Mouse (Mus musculus) mouse trophoblast stem cell (cell line): ENCODE data around the gene Itga2.

ENCODE experiments used
- in situ Hi-C, 2 experiments: fragments of 300-500 bp; cut with MseI, MboI; formaldehyde crosslinking; loops; 2 replicates in 1 of 2; 3 replicates in 1 of 2; pipeline ENCODE4 v1.15.1; 2025

Itga2 gene

DNA sequence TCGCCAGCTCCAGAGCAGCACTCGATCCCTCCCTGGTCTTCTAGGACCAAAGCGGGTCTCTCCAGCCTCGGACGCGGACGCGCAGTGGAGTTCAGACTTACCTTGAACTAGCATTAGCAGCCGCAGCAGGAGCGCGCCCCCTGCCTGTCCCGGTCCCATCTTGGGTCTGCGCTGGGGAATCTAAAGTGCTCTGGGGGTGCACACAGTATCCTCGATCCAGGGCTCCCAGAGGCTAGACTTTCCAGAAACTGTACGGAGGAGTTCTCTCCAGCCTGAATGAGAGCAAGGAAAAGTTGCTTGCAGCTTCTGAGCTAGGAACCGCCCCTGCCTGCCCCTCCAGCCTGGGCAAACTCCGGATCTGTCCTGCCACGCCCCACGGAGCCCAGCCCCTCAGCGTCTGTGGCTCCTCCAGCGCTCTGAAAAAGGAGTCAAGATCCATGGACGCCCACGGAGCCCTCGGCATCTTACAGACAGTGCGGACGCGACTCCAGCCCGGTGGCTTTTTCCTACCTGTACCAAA is at the start of gene Itga2:
TSS of gene Itga2 (minus strand) at position 326 of the 520 bp plus-strand sequence.
- in situ Hi-C loops = no loop called here

DNA sequence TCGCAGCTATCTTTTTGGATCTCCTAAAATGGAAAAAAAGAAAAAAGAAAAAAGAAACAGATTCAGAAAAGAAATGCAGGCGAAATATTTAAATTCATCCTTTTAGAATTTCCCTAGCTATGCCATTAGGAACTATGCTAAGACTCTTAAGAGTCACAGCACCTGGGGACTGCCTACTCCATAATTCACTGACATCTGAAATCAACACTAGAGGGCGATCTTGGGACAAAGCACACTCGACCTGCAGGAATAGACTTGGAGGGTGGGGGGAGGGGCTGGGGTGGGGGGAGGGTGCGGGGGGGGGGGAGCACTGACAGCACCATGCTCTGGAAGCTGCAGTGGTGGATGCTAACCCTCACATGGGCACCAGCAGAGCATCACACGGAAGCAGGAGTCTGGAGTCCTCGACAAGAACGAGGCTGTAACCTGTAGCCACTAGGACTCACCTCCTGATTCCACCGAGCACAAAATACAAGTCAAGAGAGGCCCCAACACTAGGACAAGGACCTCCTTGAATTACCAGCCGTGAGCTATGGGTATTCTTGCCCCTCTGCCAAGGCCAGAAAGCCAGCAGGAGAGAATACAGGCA is 49.0 kb upstream of the Itga2 start:
- in situ Hi-C loops = loop anchor here (10.0 to 25.0 kb wide), 2 partner anchors 231 to 234 kb away; no protein-coding TSS in a partner anchor

- in situ Hi-C loops = loop anchor here in 1 of 2 experiments (25.0 kb wide), 1 partner anchor 238 kb away; no protein-coding TSS in a partner anchor
These were observed 42.7 kb upstream of the Itga2 start for GRCm38 (mm10) chr13:114974484-114975042.

- in situ Hi-C loops = no loop called here
These were observed 40.0 kb upstream of the Itga2 start for GRCm38 (mm10) chr13:114971905-114972304.

DNA sequence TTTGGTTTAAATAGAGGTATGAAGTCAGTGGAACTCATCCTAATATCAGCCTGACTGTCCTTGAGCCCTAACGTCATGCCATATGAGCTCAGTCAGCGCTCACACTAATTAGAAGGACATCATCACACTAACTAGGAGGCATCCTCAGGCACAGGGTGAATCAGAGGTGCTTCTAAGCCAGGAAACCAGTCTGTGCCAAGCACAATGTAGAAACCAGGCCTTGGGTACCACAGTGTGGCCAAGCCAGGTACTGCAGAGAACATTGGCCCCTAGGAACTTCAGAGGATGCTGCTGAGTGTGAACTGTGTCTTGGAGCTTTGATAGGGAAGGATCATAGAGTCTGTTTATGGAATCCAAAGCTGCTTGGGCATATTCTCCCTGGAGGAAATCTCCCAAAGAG is 32.3 kb upstream of the Itga2 start:
- in situ Hi-C loops = loop anchor here (5.0 kb wide), 2 partner anchors 132 to 137 kb away; no protein-coding TSS in a partner anchor

DNA sequence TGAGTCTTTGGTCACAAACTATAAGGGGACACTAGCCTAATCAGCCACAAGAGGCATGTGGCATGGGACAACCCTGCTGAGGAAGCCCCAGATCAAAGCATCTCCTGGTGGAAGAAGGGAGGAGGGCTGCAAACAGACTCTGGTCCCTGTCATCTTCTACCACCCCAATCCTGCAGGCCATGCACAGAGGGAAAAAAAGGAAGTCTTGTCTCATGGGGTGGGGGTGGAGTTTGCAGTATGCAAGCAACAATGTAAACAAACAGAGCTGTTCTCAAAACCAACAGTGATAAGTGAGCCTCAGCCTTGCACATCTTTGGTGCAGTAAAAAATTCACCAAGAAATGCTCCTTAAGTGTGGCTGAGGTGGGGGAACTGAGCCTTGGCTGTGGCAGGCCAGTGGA is 22.6 kb upstream of the Itga2 start:
- in situ Hi-C loops = no loop called here

GRCm38 (mm10) chr13:114933541-114933940 is 1.6 kb upstream of the Itga2 start:
- in situ Hi-C loops = no loop called here

DNA sequence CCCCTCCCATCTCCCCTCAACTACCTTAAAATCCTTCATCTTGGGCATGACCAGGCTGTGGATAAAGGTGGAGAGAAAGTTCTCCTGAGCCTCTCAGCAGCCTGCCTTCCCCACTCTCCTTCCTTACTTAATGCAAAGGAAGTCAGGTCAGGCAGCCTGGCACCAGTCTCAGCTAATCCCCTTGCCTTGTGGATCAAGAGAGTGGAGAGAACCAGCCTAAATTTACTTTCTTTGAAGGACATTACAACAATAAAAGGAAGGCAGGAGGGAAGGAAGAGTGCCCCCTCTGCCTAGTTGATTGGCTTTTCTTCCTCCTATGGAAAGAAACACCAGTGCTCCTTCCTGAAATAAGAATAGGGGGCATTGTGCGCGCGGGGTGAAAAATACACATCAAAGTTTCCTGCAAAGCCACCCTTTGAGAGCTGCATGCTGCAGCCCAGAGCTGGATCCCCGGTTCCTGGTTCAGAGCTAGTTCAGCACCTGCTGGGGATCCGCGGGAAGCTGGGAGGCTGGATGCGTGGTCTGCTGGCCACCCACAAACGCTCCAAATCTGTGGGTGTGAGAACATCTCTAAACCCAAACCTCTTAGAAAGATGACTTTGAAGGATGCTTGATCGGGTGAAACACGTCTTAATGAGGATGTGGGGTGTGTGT is 777 bp downstream of the Itga2 start:
- in situ Hi-C loops = no loop called here

DNA sequence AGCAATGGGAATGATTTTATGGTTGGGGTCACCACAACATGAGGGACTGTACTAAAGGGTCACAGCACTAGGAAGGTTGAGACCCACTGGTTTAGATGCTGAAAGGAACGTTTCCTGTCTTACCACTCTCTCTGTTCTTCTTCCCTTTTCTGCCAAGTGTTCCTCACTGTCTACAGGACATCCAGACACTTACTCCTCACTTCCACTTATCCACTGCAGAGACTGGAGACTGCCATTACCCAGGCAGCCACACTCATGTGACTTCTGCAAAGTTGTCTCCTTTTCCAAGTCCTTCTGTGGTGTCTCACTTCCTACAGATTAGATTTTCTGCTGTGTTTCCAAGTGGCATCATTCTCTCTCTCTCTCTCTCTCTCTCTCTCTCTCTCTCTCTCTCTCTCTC is 7.1 kb downstream of the Itga2 start:
- in situ Hi-C loops = no loop called here

DNA sequence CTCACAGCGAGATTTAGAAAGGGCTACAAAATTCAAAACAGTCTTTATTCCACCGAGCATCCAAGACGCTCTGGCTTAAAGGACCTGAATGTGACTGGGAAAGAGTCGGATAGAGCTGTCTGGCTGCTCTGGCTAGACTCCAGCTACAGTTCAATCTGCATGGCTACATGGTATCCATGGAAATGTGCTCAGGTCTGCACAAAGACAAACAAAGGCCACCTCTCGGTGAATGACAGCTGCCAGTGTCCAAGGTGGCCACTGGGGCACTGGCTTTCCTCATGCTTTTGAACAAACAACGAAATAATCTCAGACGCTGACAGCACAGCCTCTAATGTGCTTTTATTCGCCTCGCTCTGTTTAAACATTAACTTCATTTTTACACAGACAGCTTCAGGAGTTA is 8.6 kb downstream of the Itga2 start:
- in situ Hi-C loops = no loop called here

- in situ Hi-C loops = no loop called here
These were observed 16.1 kb downstream of the Itga2 start for GRCm38 (mm10) chr13:114915767-114916166.

DNA sequence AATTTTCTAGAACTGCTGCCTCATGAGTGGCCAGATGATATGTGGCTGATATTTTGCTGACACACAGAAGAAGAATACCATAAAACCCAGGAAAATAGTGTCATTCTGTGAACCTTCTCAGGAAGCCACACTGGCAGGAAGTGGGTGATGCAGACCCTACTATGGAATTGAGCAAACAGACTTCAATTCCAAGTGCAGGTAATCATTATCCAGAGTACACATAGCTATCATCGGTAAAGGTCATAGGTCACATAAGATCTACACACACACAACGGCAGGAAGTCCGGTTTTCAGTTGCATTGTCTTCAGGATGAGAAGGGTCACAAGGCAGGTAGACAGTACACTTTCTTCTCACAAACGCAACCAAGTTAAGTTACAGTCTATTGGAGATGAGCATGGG is 16.9 kb downstream of the Itga2 start:
- in situ Hi-C loops = no loop called here

GRCm38 (mm10) chr13:114914559-114914958 is 17.3 kb downstream of the Itga2 start:
- in situ Hi-C loops = no loop called here

DNA sequence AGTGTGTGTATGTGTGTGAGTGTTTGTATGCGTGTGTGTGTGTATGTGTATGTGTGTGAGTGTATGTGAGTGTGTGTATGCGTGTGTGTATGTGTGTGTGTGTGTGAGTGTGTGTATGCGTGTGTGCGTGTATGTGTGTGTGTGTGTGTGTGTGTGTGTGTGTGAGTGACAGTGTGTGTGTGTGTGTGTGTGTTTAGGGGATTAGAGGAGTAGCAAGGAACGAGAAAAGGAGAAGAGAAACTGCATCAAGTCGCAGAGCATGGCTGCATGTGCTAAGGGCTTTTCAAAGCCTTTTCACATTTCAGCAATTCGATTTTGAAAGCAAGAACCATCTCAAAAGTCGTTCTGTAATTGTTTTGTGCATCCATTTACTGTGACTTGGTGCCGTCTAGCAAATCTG is 21.3 kb downstream of the Itga2 start:
- in situ Hi-C loops = no loop called here

DNA sequence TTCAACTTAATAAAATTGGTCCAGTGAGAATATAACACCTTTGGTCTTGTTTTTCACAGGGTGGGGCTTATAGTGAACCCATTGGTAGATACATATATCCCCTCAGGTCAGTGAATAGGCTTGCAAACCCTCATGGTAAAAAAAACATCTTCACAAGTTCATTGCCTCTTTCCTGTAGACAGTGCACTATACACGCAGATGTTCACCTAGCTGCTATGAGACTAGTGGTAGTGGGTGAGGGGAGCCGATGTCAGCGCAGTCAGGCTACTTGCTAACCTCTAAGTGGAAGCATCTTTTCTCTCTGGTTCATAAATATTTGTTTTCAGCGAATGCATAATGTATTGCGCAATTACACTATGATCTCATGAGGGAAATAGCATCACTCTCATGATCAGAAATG is 22.4 kb downstream of the Itga2 start:
- in situ Hi-C loops = no loop called here

DNA sequence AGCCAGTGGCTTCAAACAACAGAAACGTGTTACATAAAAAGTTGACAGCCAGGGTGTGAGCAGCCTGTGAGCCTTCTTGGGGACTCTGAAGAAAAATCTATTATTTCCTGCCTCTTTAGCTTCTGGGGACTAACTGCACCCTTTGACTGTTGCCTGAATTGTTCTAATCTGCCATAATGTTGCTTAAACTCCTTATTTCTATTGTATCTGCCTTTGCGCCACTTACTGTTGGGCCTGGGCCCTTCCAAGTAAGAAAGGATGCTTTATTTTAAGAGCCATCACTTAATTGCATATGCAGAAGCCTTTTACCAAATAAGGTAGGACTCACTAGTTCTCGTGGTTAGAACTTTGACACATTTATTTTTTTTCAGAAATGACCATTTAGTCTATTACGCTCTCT is 24.0 kb downstream of the Itga2 start:
- in situ Hi-C loops = no loop called here

GRCm38 (mm10) chr13:114896751-114897386 is 35.0 kb downstream of the Itga2 start:
- in situ Hi-C loops = no loop called here

DNA sequence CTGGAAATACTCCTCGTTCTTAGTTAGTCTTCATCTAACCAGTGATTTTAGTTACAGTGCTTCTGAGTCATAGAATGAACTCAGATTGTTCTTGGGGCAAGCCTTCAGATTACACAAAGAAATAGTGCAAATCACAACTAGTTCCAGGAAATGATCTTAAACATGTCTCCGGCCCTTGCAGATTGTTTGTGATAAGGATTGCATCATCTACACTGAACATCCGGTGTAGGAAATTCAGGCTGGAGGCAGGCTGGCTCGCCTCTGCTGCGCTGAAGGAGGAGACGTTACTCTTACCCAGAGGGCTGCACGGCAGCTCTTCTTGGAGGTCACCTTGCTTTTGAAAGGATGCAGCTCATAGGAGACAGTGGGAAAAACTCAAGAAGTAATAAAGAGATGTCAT is 36.0 kb downstream of the Itga2 start:
- in situ Hi-C loops = no loop called here

DNA sequence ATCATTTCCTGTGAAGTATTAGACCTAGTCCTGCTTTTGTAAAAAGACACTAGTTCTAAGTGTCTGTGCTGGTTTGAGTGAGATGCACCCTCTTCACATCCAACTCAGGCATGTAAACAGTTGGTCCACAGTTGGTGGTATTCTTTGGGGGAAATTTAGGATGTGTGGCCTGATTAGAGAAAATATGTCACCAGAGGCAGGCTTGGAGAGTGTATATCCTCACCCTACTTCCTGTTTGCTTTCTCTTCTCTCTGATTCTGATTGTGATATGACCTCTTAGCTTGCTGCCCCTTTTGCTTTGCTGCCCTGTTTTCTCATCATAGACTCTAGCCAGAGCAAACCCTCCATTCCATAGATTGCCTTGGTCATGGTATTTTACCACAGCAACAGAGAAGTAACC is 37.2 kb downstream of the Itga2 start:
- in situ Hi-C loops = no loop called here

DNA sequence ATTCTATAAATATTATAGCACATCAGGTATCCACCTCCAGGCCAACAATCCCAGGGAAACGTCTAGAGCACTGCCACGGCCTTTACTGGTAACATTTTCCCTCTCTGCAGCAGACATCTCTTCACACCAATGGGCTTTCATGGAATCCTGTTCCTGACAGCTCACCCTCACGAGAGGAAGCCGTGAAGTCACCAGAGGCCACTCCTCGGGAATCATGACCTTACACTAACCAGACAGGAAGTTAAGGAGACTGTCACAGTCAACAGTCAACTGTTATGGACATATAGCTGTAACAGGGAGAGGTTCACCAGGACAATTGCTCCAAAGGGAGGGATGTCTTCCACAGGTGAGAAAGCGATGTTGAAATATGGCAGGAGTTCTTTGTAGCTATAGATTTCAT is 40.2 kb downstream of the Itga2 start:
- in situ Hi-C loops = no loop called here

GRCm38 (mm10) chr13:114887695-114888094 is 44.2 kb downstream of the Itga2 start:
- in situ Hi-C loops = no loop called here

- in situ Hi-C loops = no loop called here
These were observed 44.6 kb downstream of the Itga2 start for GRCm38 (mm10) chr13:114887293-114887692.
